Mouse (Mus musculus) urinary bladder, postnatal 14 days (tissue): ENCODE measurements around the gene Kcnh1.

Experiments
- DNase-seq: peaks from one replicate; pipeline ENCODE4 v3.0.0; 2021; ENCODE audit warnings: low spot score

The Kcnh1 gene

DNA sequence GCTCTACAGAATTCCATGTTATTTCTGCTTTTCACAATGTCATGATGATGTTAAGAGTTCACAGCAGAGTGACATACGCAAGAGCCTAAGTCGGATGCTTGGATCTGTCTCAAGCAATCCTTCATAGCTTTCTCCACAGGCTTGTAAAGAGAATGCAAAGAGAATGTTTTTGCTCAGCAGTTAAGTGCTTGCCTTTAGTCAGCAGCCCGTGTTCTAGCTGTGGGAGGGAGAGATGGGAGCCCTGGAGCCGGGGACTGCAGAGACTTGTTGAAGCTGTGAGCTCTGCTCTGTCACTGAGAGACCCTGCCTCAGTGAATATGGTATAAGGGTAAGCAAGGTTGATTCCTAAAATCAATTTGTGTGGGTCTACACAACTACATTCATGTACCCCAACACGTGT is 78.3 kb downstream of the Kcnh1 start:
- DNase-seq = no peak

DNA sequence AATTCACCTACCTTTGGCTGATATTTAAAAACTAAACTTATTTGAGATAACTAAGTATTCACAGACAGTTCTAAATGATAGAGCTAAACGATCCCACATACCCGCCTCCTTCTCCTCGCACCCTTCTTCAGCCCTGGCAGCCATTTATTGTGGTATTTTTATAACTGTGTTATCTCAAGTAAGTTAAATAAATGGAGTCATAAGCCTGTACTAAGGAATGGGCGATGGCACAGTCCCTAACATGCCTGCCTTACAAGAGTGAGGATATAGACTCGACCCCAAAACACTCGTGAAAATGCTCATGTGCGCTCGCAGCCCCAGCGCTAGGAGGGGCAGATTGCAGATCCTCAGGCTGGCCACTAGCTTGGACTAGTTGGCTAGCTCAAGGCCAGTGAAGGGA is 79.3 kb downstream of the Kcnh1 start:
- DNase-seq = no peak

- no peak for DNase-seq
Measured at GRCm38 (mm10) chr1:192277801-192278385, 87.3 kb downstream of the Kcnh1 start.

DNA sequence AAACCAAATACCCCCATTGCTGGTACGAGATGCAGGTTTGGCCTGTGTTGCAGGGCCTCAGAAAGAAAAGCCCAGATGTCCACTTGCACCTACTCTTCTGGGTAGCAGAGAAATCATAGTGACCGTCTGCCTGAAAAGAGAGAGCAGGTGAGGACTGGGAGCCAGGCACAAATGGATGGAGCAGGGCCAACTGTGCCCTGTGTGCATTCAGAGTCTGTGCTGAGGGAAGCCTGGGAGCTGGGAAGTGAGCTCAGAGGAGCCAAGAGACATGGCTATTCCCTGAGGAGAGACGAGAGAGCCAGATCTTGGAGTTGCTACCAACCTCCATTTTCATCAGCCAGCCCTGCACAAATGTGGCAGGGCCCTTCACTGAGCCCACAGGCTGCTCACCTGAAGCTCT is 93.8 kb downstream of the Kcnh1 start:
- no peak for DNase-seq

DNA sequence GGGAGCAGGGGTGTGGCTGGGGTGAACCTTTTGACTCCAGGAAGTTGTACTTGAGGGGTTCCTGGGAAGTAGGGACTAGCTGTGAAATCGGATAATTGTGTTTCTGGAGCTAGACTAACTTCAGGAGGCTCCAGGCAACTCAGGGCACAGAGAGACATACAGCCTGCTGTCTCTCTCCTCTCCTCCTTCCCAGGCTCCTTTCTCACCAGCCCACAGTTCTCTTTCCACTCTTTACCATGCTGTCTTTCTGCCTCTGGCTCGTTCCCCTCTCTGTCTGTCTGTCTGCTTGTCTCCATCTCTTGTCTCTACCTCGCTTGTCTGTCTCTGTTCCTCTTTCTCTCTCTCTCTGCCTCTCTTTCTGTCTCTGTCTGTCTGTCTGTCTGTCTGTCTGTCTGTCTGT is 94.4 kb downstream of the Kcnh1 start:
- DNase-seq = no peak

GRCm38 (mm10) chr1:192288456-192288855 is 97.9 kb downstream of the Kcnh1 start:
- no peak for DNase-seq

DNA sequence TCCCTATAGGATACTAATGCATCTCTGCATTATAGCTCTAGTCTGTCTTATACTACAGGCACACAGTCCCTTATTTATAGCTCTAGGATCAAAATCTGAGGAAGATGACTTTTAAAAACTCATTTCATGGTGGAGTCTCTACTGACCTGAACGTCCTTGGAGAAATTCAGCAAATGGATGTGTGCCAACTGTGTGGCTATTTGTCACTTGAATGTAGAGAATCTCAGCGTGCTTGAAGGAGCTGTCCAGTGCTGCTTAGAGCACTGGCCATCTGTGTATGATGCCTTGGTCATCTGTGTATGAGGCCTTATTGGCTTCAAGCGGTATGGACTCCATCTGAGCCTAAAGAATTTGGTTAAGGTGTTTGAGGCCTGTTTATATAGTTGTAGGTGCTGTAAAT is 100.7 kb downstream of the Kcnh1 start:
- no peak for DNase-seq

GRCm38 (mm10) chr1:192293391-192293790 is 102.8 kb downstream of the Kcnh1 start:
- no peak for DNase-seq

- no peak for DNase-seq
Measured at GRCm38 (mm10) chr1:192293921-192294320, 103.3 kb downstream of the Kcnh1 start.

GRCm38 (mm10) chr1:192295243-192295860 is 104.8 kb downstream of the Kcnh1 start:
- DNase-seq = no peak

DNA sequence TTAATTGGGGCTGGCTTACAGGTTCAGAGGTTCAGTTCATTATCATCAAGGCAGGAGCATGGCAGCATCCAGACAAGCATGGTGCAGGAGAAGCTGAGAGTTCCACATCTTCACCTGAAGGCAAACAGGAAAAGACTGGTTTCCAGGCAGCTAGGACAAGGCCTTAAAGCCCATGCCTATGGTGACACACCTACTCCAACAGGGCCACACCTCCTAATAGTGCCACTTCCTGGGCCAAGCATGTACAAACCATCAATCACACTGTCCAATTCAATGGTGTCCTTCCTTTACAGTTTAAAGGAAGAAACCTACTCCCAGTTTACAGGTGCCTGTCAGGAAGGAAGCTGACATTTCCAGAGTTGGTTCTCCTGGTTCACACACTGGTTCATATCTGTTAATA is 105.3 kb downstream of the Kcnh1 start:
- DNase-seq = no peak

DNA sequence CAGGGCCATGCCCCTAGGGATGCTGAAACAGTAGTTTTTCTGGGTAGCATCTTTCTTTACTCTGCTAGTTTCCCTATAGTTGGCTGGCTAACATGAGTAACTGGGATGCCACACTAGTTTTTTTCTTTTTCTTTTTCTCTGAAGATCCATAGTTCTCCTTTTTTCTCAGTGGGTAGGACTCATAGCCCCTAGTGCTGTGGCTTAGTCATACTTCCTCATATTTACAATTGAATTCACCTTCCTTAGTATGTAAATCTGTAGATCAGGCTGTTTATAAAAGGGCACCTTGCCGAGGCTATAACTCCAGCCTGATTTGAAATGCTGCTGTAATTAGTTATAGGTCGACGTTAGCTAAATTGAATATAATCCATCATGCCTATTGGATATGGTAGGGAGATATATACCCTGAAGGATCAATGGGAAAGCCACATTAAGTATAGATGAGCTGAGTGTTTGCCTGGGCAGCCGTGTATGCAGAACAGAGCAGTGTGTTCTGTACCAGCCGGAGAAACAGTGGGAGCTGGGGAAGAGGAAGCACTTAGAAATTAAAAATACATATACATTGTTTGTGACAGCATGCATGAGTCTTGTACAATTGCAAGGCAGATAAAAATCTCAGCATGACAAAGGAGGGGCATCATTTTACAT is 107.0 kb downstream of the Kcnh1 start:
- DNase-seq = no peak

GRCm38 (mm10) chr1:192300417-192300816 is 109.8 kb downstream of the Kcnh1 start:
- no peak for DNase-seq

DNA sequence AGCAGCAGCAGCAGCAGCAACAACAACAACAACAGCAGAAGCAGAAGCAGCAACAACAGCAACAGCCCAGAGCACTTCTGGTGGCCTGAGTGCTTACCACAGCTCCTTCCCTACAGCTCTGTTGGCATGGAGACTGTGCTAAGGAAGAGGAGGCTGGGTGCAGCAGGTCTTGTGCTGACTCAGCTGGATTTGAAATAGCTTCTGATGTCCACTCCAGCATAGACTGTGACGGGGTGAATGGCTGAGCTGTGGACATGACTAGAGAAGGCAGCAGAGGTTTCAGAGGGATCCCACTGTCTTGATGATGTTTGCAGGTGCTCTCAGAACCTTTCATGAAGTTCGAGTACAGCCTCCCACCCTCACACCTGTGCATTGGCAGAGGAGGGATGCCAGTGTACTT is 113.0 kb downstream of the Kcnh1 start:
- no peak for DNase-seq

DNA sequence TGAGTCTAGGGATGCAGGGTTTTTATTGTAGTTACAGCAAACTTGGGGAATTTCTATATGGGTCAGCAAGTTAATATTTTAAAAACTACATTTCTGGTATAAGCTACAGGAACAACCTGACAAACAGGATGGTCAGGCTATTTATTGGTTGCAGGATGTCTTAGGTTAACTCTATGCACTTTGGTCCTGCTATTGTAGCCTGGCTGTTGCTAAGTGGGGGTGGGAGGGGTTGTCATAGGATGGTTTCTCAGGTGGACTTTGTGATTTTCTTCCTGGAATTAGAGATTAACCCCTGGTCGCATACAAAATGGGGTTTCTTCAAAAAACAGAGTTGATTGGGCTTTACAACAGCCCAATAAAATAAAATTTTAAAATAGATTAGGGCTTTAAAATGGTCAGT is 114.6 kb downstream of the Kcnh1 start:
- DNase-seq = no peak

GRCm38 (mm10) chr1:192307055-192307454 is 116.5 kb downstream of the Kcnh1 start:
- DNase-seq = no peak

- DNase-seq = no peak
Measured at GRCm38 (mm10) chr1:192311298-192311697, 120.7 kb downstream of the Kcnh1 start.

DNA sequence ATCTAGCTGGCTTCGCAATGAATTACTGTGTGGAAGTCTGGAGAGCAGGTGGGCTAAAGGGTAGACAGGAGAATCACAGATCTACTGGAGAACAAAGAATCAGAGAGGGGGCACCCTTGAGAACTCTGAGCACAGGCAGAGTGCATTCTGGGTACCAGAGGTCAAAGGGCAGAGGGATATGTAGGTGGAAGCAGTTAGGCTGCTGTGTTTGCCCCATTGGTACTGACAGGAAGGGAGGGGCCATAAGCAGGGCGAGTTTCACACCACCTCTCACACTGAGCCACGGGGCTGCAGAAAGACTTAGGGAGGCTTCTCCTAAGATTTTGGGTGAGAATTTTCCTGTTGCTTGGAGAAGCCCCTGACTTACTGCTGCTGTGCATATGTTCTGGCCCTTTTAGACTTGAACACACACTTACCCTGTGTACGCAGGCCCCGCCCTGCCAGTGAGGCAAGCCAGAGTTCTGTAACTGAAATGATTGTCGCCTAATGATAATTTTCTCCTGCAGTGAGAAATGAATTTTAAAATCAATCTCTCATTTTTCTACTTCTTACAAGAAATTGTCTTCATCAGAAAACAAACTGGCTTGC is 121.4 kb downstream of the Kcnh1 start:
- no peak for DNase-seq

DNA sequence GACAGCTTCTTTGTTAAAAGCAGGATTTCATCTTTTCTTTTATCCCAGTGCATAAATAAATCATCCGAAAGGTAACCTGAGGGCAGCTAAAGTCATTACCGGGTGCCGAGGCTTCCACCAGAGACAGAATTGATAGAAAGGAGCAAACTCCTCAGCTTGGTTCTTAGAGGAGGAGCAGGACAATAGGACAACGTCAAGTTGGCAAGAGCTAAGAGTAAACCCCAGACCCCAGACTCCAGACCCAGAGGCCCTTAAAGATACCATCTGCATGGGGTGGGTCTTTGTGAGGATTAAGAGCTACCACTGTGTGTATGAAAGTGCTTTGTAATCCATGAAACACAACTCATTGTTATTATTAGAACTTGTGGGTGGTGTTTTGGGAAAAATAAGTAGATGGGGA is 121.9 kb downstream of the Kcnh1 start:
- no peak for DNase-seq

DNA sequence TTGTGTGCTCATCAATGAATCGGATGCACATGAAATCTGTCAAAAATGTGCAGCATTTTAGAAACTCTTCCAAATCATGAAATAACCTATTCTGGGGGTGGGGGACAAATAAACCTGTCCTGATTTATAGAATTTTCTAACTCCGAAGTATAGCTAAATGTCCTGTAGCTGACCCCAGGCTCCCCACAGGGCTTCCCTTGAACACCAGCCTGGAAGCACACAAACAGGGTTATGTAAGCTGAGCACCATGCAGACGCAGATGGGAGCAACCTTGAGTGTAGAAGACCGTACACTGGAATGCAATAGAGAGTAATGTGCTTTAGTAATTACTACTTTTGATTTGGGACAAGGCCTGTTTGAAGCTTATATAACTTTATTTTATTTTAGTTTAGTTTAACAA is 122.4 kb downstream of the Kcnh1 start:
- DNase-seq = no peak

- DNase-seq = no peak
Measured at GRCm38 (mm10) chr1:192313571-192313972, 123.0 kb downstream of the Kcnh1 start.

DNA sequence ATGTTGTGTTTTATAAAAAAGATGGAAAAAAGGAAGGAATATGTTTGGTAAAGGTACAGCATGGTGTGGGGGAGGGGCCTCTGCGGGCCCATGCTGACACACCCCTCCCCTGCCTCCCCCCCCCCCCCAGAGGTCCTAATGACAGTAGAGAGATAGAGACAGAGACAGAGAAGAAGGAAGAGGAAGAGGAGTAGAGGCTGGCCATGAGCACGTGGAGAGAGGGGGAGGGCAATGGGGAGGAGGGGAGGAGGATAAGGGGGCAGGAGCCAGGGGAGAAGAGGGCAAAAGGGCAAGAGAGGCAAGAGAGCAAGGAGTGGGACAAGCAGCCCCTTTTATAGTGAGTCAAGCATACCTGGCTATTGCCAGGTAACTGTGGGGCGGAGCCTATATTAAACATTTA is 123.5 kb downstream of the Kcnh1 start:
- DNase-seq = no peak

DNA sequence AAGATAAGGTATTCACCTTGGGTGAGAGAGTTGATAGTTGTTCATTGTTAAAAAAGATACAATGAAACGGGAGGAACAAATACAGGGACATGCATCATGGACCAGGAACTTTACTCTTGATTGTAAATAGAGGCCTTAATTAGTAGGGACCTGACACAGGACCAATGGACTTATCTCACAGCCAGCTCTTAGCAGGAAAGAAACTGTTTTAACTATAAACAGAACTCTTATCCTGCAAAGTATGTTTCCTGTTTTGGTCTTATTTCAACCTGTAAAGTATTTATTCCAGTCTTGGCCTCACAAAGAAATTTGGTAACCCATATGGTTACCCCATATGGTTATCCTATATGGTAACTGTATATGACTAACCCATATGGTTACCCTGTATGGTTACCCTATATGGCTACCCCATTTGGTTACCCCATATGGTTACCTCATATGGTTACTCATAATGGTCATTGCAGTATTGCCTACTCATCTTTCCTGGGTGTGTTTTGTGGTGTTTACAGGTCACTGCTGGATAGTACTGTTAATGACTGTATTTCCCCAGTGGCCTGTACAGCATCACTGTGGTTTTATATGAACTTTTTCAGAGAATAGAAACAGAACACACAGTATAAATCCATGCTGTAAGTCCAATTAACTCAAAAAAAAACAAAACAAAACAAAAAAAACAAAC is 125.0 kb downstream of the Kcnh1 start:
- DNase-seq = no peak
